Mouse (Mus musculus) CH12.LX (cell line): ENCODE data around the gene Trim62. TPM values are rescaled to one million over a fixed set of nuclear protein-coding genes. Genes with fewer than 3 reads are reported as not detected.
A peak's percentile ranks its signal among the peaks of the same experiment; 100 is the strongest.

ENCODE experiments used
- DNase-seq: peaks from one replicate; pipeline ENCODE4 v3.0.0-alpha.2; 2013; ENCODE audit errors: extremely low read depth
- H3K27ac ChIP-seq: 2 replicates; pipeline ENCODE4 v1.5.1; 2012; ENCODE audit warnings: low read depth, mild to moderate bottlenecking, control low read depth, moderate library complexity; ENCODE audit not compliant: insufficient read depth
- H3K27me3 ChIP-seq: replicated peaks from 2 replicates; pipeline ENCODE3; 2012; ENCODE audit warnings: inconsistent platforms
- H3K36me3 ChIP-seq, 2 experiments: replicated peaks in 1 of 2; 2 replicates each; pipeline versions ENCODE3 to v1.6.1; 2012; ENCODE audit warnings: inconsistent platforms in 1 of 2, low read length in 1 of 2, mild to moderate bottlenecking in 1 of 2, mixed read lengths in 1 of 2, moderate library complexity in 1 of 2; ENCODE audit not compliant: control insufficient read depth in 1 of 2, insufficient read depth in 1 of 2
- H3K4me1 ChIP-seq, 2 experiments: 2 replicates each; pipeline ENCODE4 v1.6.1; 2012; ENCODE audit warnings: inconsistent platforms in 1 of 2, moderate library complexity in 1 of 2; ENCODE audit not compliant: insufficient read depth in 2 of 2, control insufficient read depth in 1 of 2
- H3K4me2 ChIP-seq: 2 replicates; pipeline ENCODE4 v1.6.1; 2012; ENCODE audit warnings: low read depth, mild to moderate bottlenecking, control low read depth; ENCODE audit not compliant: poor library complexity, insufficient read depth, severe bottlenecking
- H3K4me3 ChIP-seq, 3 experiments: fragments of 150-350 bp in 1 of 3; sonication (generic) in 1 of 3; replicated peaks in 1 of 3; 2 replicates each; pipeline versions ENCODE3 to v1.5.1; 2011 to 2012; ENCODE audit warnings: low read depth in 2 of 3, low read length in 2 of 3, mild to moderate bottlenecking in 2 of 3, moderate library complexity in 2 of 3, control low read depth in 1 of 3, improper control_type of control experiment in 1 of 3, inconsistent platforms in 1 of 3, mixed read lengths in 1 of 3; ENCODE audit not compliant: poor library complexity in 1 of 3
- H3K79me2 ChIP-seq: replicated peaks from 2 replicates; pipeline ENCODE4 v1.6.1; 2012; ENCODE audit warnings: mild to moderate bottlenecking, moderate library complexity; ENCODE audit not compliant: control insufficient read depth, poor library complexity, insufficient read depth, severe bottlenecking; ENCODE audit errors: extremely low read depth
- H3K9ac ChIP-seq: 2 replicates; pipeline ENCODE4 v1.6.1; 2012; ENCODE audit warnings: low read depth, mild to moderate bottlenecking, control low read depth, moderate library complexity; ENCODE audit not compliant: insufficient read depth
- H3K9me3 ChIP-seq: replicated peaks from 2 replicates; pipeline ENCODE3; 2012; ENCODE audit warnings: low read length, inconsistent platforms, mixed read lengths
- BHLHE40 ChIP-seq: IDR thresholded peaks from 2 replicates; pipeline ENCODE4 v1.6.1; 2011; ENCODE audit warnings: mild to moderate bottlenecking, low read depth, low read length, improper control_type of control experiment
- CHD2 ChIP-seq: IDR thresholded peaks from 2 replicates; pipeline ENCODE4 v1.6.1; 2011; ENCODE audit warnings: low read length, improper control_type of control experiment
- E2F4 ChIP-seq: IDR thresholded peaks from 2 replicates; pipeline ENCODE4 v1.6.1; 2011; ENCODE audit warnings: low read depth, low read length, improper control_type of control experiment; ENCODE audit not compliant: insufficient replicate concordance
- ELF1 ChIP-seq: IDR thresholded peaks from 2 replicates; pipeline ENCODE4 v1.6.1; 2014; ENCODE audit warnings: low read depth, mild to moderate bottlenecking, inconsistent platforms, low read length, improper control_type of control experiment
- EP300 ChIP-seq: IDR thresholded peaks from 2 replicates; pipeline ENCODE4 v1.6.1; 2011; ENCODE audit warnings: low read length, improper control_type of control experiment
- ETS1 ChIP-seq: conservative IDR thresholded peaks from 2 replicates; pipeline ENCODE4 v1.6.1; 2012; ENCODE audit warnings: low read depth, mild to moderate bottlenecking, inconsistent platforms, low read length, improper control_type of control experiment, moderate library complexity
- GABPA ChIP-seq: IDR thresholded peaks from 2 replicates; pipeline ENCODE4 v1.6.1; 2012; ENCODE audit warnings: low read depth, low read length, improper control_type of control experiment, inconsistent platforms; ENCODE audit not compliant: insufficient replicate concordance
- IRF4 ChIP-seq: IDR thresholded peaks from 2 replicates; pipeline ENCODE4 v1.6.1; 2014; ENCODE audit warnings: low read depth, mild to moderate bottlenecking, inconsistent platforms, low read length, improper control_type of control experiment
- JUN ChIP-seq: IDR thresholded peaks from 2 replicates; pipeline ENCODE4 v1.6.1; 2011; ENCODE audit warnings: low read depth, mild to moderate bottlenecking, low read length, improper control_type of control experiment, moderate library complexity; ENCODE audit not compliant: insufficient read depth
- MAZ ChIP-seq: IDR thresholded peaks from 2 replicates; pipeline ENCODE4 v1.6.1; 2012; ENCODE audit warnings: low read depth, mild to moderate bottlenecking, inconsistent platforms, low read length, improper control_type of control experiment, moderate library complexity
- MEF2A ChIP-seq: IDR thresholded peaks from 2 replicates; pipeline ENCODE4 v1.6.1; 2014; ENCODE audit warnings: low read depth, mild to moderate bottlenecking, inconsistent platforms, low read length, improper control_type of control experiment, borderline replicate concordance
- MXI1 ChIP-seq: IDR thresholded peaks from 2 replicates; pipeline ENCODE4 v1.6.1; 2011; ENCODE audit warnings: mild to moderate bottlenecking, low read depth, low read length, improper control_type of control experiment
- MYC ChIP-seq: IDR thresholded peaks from 2 replicates; pipeline ENCODE4 v1.6.1; 2011; ENCODE audit warnings: low read depth, mild to moderate bottlenecking, improper control_type of control experiment, low read length
- NRF1 ChIP-seq: IDR thresholded peaks from 2 replicates; pipeline ENCODE4 v1.6.1; 2014; ENCODE audit warnings: low read depth, mild to moderate bottlenecking, inconsistent platforms, low read length, improper control_type of control experiment, moderate library complexity
- PAX5 ChIP-seq: IDR thresholded peaks from 2 replicates; pipeline ENCODE4 v1.6.1; 2012; ENCODE audit warnings: low read length, inconsistent platforms, mixed read lengths
- POLR2AphosphoS2 ChIP-seq: IDR thresholded peaks from 2 replicates; pipeline ENCODE4 v1.6.1; 2011; ENCODE audit warnings: low read depth, low read length, improper control_type of control experiment
- SIN3A ChIP-seq: IDR thresholded peaks from 2 replicates; pipeline ENCODE4 v1.6.1; 2012; ENCODE audit warnings: low read length, improper control_type of control experiment, inconsistent platforms
- SMC3 ChIP-seq: IDR thresholded peaks from 2 replicates; pipeline ENCODE4 v1.6.1; 2011; ENCODE audit warnings: low read depth, low read length, improper control_type of control experiment
- UBTF ChIP-seq: IDR thresholded peaks from 2 replicates; pipeline ENCODE4 v1.6.1; 2012; ENCODE audit warnings: low read depth, mild to moderate bottlenecking, inconsistent platforms, low read length, improper control_type of control experiment, moderate library complexity
- USF1 ChIP-seq: IDR thresholded peaks from 2 replicates; pipeline ENCODE4 v1.6.1; 2014; ENCODE audit warnings: low read depth, mild to moderate bottlenecking, inconsistent platforms, low read length, improper control_type of control experiment
- ZC3H11A ChIP-seq: IDR thresholded peaks from 2 replicates; pipeline ENCODE4 v1.6.1; 2012; ENCODE audit warnings: low read depth, mild to moderate bottlenecking, inconsistent platforms, low read length, improper control_type of control experiment
- ZKSCAN1 ChIP-seq: IDR thresholded peaks from 2 replicates; pipeline ENCODE4 v1.6.1; 2012; ENCODE audit warnings: low read depth, inconsistent platforms, low read length, improper control_type of control experiment, borderline replicate concordance
- ZMIZ1 ChIP-seq: IDR thresholded peaks from 2 replicates; pipeline ENCODE4 v1.6.1; 2012; ENCODE audit warnings: low read depth, mild to moderate bottlenecking, inconsistent platforms, low read length, improper control_type of control experiment
- dilution Hi-C: fragments of 300-500 bp; cut with MboI; formaldehyde crosslinking; loops from 2 replicates; pipeline ENCODE4 v1.14.3; 2020; ENCODE audit warnings: low sequenced_read_pairs; ENCODE audit not compliant: extremely low pct_unique_long_range_greater_than_20kb, extremely low pct_ligation_motif_present
- in situ Hi-C: fragments of 300-500 bp; cut with MboI; formaldehyde crosslinking; loops from 3 replicates; pipeline ENCODE4 v1.14.3; 2019; ENCODE audit warnings: low sequenced_read_pairs, low pct_ligation_motif_present, low pct_unique_long_range_greater_than_20kb, mixed read lengths
- polyA plus RNA-seq: library from polyadenylated mRNA; unstranded; fragments of >175 nt; gene quantifications from 2 replicates; pipeline ENCODE4 v1.2.1, GENCODE M21; 2012; ENCODE audit warnings: low read depth; ENCODE audit not compliant: insufficient read length
- total RNA-seq, 2 experiments: library from RNA; depleted of rRNA; stranded (reverse); fragments of 300-350 nt in 1 of 2; fragments of >200 nt in 1 of 2; gene quantifications; 2 replicates each; pipeline ENCODE4 v1.2.3; 2012 to 2014

Gene Trim62
- total and polyA plus RNA-seq, 3 experiments, result 0.40 to 2.7 (median 0.98) TPM

DNA sequence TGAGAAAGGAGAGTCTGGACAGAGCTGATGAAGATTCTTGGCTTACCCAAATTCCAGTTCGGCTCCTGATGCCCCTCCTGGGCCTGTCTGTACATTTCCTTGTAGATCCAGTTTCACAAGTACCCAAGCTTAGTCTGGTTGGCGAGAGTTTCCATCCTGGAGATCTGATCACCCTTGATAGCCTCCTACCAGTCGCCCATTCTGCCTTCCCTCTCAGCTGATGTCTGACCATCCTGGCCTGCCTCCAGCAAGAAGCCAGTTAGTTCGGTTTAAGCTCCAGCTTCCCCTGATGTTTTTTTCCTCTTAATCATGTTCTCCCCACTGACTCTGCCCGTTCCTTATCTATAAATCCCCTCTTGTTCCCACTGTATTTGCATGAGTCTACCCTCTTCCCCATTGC is 45.2 kb upstream of the Trim62 start:
- DNase-seq, result no peak
- H3K27ac ChIP-seq, result no peak overlapping the region
- H3K9me3 ChIP-seq, result no peaks in the 10 kb centered on the region
- H3K36me3 ChIP-seq, result no peaks in the 10 kb centered on the region
- H3K4me1 ChIP-seq, result peaks cover 13 to 31% of the 10 kb centered on the region in 2 experiments
- no peak overlapping the region for H3K4me2 ChIP-seq
- peaks cover 7% of the 10 kb centered on the region for H3K27me3 ChIP-seq
- no peak overlapping the region for H3K4me3 ChIP-seq
- TF ChIP-seq ETS1 (no peak), ZKSCAN1 (no peak), CHD2 (no peak), ELF1 (no peak), MYC (no peak), IRF4 (no peak), PAX5 (no peak), UBTF (no peak), JUN (no peak), EP300 (no peak), BHLHE40 (no peak), ZMIZ1 (no peak), POLR2AphosphoS2 (no peak), SMC3 (no peak)
- no peak overlapping the region for H3K9ac ChIP-seq
- H3K79me2 ChIP-seq, result no peaks in the 10 kb centered on the region
- in situ Hi-C loops, result no loop called here
- dilution Hi-C loops, result no loop called here

DNA sequence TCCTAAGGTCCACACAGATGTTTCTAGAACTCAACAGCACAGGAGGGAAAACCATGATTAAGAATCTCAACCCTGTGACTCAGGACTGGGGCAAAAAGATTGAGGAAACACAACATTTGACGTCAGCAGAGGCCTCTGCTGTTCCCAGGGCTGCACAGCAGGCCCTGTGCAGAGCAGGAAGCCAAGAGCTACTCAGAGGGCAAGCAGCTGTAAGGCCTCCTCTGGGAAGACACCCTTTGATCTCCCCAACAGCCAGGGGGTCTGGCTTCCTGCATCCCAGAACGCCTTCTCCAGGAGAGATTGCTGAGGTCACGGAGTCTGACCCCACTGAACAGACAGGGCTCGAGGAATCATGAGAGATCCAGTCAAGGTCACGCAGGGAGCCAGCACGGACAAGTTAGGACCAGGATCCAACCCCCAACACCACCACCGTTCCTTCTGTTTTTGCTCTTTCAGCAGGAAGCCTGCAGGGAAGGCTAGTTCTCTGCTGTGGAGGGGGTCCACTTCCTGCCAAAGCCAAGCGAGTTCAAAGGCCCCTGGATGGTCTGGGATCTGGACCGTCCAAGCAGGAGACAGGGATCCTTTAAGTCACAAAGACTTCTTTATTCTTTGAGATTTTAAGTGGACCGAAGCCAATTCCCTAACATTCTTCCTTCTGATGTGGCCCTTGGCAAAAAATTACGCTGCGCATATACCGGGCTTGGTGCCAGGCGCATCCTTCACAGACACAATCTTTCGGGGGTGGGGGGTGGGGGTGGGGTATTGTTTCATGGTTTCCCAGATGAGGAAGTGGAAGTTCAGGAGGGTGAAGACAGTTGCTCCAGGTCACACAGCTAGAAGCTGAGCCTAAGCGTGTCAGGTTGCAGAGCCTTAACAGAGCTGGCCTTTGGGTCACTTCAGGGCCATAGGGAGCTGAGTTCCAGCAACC is 43.3 kb upstream of the Trim62 start:
- dilution Hi-C loops, result no loop called here
- Histone ChIP-seq H3K27me3 (peaks cover 3% of the 10 kb centered on the region), H3K4me1 (peaks cover 13 to 31% of the 10 kb centered on the region in 2 experiments)
- TF ChIP-seq E2F4, result no peak
- TF ChIP-seq JUN, result no peak
- no peak for TF ChIP-seq NRF1
- TF ChIP-seq ZKSCAN1, result no peak
- no peak for TF ChIP-seq SIN3A
- TF ChIP-seq GABPA, result no peak
- TF ChIP-seq MXI1, result no peak
- TF ChIP-seq USF1, result no peak
- TF ChIP-seq BHLHE40, result no peak
- no peak for TF ChIP-seq MAZ
- no peak for TF ChIP-seq ZC3H11A
- TF ChIP-seq MEF2A, result no peak
- TF ChIP-seq, all 38 proteins: peak for 0
- peak; percentile 38 for DNase-seq
- Histone ChIP-seq H3K27ac (no peak overlapping the region), H3K4me3 (no peak overlapping the region), H3K4me2 (no peak overlapping the region), H3K9ac (no peak overlapping the region), H3K79me2 (no peaks in the 10 kb centered on the region), H3K9me3 (no peaks in the 10 kb centered on the region), H3K36me3 (no peaks in the 10 kb centered on the region)
- in situ Hi-C loops, result no loop called here
